Mouse (Mus musculus): Measurements from ENCODE around the gene Mbtps1. TPM values are rescaled to one million over a fixed set of nuclear protein-coding genes. Genes with fewer than 3 reads are reported as not detected.
A peak's percentile ranks its signal among the peaks of the same experiment; 100 is the strongest.

Gene Mbtps1
- 33.1 and 37.9 TPM in 2 replicates for polyA plus RNA-seq (2012; ENCODE audit: insufficient read depth, insufficient read length, missing spikeins)

DNA sequence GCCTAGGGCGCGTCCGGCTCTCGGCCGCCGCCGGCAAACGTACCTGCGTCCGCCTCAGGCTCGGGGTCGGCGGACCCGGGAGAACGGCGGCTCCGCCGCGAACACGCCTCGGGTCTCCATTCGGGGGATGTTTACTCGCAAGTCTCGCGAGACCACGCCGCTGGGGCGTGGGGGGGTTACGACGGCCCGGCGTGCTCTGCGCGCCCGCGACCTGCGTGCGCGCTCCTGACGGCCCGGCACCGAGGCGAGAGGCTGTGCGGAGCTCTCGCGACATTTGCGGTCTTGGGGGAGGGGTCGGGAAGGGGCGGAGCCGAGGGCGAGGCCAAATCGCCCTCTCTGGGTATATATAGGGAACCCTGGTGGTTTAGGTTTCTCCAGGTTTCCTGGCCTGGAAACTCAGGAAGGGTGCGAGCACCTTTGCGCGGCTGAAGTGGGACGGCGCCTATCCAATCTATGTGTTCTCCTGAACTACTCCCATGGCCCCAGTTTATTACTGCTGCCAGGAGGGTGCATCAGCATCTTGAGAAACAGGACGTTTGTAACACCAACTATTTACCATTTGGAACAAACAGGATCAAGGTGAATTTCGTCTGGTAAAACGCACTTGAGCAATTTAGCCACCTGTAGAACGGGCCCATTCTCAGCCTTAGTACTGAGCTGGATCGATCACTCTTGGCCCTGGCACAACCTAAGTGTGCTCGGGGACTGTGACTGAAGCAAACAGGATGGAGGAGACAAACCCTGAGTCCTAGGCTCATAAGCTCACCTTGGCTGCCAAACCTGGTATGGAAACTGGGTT lies at the start of gene Mbtps1:
TSS of gene Mbtps1 (minus strand) at position 133 of the 799 bp plus-strand sequence.
- Histone ChIP-seq H3K4me3 (ENCODE audit: insufficient read depth, low read length) (peak within 1 kb of the TSS; percentile 75), H3K4me1 (ENCODE audit: control insufficient read depth, insufficient read depth, low read length) (peaks cover 15% of the 10 kb centered on the region), H3K27ac (ENCODE audit: insufficient read depth, low read depth, low read length) (peak within 1 kb of the TSS; percentile 82)
- TF ChIP-seq CTCF (IDR thresholded peaks at IDR 0.05; ENCODE audit: low read depth, low read length), result no peak
- TF ChIP-seq POLR2A (IDR thresholded peaks at IDR 0.05; ENCODE audit: borderline replicate concordance, low read depth, low read length), result peak; percentile 96

DNA sequence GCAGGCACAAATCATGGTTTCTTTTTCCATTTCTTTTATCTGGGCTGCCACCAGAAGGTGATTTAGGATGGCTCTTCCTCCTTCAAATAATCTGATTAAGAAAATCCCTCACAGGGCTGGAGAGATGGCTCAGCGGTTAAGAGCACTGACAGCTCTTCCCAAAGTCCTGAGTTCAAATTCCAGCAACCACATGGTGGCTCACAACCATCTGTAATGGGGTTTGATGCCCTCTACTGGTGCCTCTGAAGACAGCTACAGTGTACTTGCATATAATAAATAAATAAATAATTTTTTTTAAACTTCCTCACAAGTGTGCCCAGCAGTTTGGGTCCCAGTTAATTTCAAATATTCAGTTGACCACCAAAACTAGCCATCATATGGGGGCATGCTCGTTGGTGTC lies 47.7 kb upstream of the Mbtps1 start:
- Histone ChIP-seq H3K27ac (ENCODE audit: insufficient read depth, low read depth, low read length) (no peak overlapping the region), H3K4me3 (ENCODE audit: insufficient read depth, low read length) (no peak overlapping the region), H3K4me1 (ENCODE audit: control insufficient read depth, insufficient read depth, low read length) (peaks cover 7% of the 10 kb centered on the region)
- TF ChIP-seq POLR2A (IDR thresholded peaks at IDR 0.05; ENCODE audit: borderline replicate concordance, low read depth, low read length) (no peak), CTCF (IDR thresholded peaks at IDR 0.05; ENCODE audit: low read depth, low read length) (no peak)

DNA sequence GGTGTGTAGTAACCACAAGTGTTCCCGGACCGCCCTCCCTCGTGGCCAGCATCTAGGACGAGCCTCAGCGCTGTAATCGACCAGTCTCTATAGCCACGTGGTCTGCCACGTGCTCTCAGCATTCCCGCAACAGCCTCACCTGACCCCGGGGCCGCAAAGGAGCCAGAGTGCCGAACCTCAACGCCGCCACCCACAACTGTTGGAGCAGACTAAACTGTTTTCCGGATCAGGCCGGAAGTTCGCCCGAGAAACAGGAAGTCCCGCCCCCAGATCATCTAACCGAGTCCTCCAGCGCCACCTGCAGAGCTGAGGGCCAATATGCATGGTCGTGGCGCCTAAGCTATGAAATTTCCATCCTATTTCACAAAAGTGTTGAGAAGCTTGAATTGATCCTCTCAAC lies 46.5 kb upstream of the Mbtps1 start, which contains the start of gene Taf1c:
TSS of gene Taf1c (minus strand) at position 227 of the 400 bp plus-strand sequence.
- Histone ChIP-seq H3K4me3 (ENCODE audit: insufficient read depth, low read length) (peak within 1 kb of the TSS; percentile 86), H3K27ac (ENCODE audit: insufficient read depth, low read depth, low read length) (peak within 1 kb of the TSS; percentile 53), H3K4me1 (ENCODE audit: control insufficient read depth, insufficient read depth, low read length) (peaks cover 7% of the 10 kb centered on the region)
- no peak for TF ChIP-seq POLR2A (IDR thresholded peaks at IDR 0.05; ENCODE audit: borderline replicate concordance, low read depth, low read length)
- peak; percentile 29; the same call in 1 of the 2 replicates for TF ChIP-seq CTCF (IDR thresholded peaks at IDR 0.05; ENCODE audit: low read depth, low read length)

DNA sequence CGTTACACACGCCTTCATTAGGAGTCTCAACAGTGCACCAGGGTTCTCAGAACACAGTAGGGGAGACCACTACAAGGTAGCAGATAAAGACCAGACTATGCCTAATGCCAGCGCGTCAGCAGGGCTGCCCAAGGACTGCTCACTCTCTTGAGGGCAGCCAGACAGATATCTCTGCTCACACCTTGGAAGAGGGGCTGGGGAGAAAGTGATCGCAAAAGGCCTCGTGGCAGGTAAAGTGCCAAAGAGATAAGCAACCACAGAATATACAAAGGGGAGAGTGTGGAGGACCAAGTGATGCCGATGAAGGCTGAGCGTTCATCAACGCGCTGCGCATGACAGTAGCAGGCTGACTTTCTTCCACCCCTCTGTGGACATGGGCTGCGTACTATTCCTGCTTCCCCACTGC lies 45.9 kb upstream of the Mbtps1 start:
- Histone ChIP-seq H3K27ac (ENCODE audit: insufficient read depth, low read depth, low read length) (no peak overlapping the region), H3K4me1 (ENCODE audit: control insufficient read depth, insufficient read depth, low read length) (peaks cover 7% of the 10 kb centered on the region), H3K4me3 (ENCODE audit: insufficient read depth, low read length) (peak overlapping the region; percentile 86)
- TF ChIP-seq POLR2A (IDR thresholded peaks at IDR 0.05; ENCODE audit: borderline replicate concordance, low read depth, low read length) (no peak), CTCF (IDR thresholded peaks at IDR 0.05; ENCODE audit: low read depth, low read length) (no peak)

DNA sequence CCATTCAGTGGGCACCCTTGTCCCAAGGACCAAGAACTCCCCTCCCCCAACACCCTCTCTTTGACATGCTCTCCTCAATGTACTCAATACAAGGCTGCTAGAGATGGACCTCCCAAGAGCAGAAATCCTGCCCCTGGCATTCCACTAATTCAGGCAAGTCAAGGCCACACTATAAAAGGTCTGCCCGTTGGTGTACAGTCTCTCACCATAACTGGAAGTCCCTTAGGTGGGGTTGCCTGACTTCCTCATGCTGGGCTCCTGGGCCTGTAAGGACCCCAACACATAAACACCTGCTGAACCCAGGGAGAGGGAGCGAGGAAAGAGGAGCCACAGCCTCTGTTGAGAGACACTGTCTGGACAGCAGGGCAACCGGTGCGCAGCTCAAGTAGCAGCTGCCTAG lies 45.2 kb upstream of the Mbtps1 start:
- TF ChIP-seq POLR2A (IDR thresholded peaks at IDR 0.05; ENCODE audit: borderline replicate concordance, low read depth, low read length) (no peak), CTCF (IDR thresholded peaks at IDR 0.05; ENCODE audit: low read depth, low read length) (no peak)
- peak overlapping the region; percentile 86 for H3K4me3 ChIP-seq (ENCODE audit: insufficient read depth, low read length)
- H3K4me1 ChIP-seq (ENCODE audit: control insufficient read depth, insufficient read depth, low read length), result peaks cover 7% of the 10 kb centered on the region
- no peak overlapping the region for H3K27ac ChIP-seq (ENCODE audit: insufficient read depth, low read depth, low read length)

DNA sequence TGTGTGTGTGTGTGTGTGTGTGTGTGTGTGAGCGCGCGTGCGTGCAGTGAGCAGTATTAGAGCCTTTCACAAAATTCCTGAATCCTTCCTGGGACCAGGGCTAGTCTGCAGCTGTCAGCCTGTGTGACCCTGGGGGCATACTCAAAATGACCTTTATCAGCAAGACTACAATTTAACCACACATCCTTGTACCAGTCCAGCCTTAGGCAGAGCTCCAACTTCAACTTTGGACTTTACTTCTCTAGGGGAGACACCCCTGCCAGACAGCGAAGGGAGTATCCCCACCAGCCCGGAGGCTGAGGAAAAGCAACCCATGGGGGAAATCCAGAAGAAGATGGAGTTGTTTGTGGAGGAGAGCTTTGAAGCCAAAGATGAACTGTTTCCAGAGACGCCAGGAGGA lies 32.9 kb upstream of the Mbtps1 start:
- no peak overlapping the region for H3K27ac ChIP-seq (ENCODE audit: insufficient read depth, low read depth, low read length)
- TF ChIP-seq CTCF (IDR thresholded peaks at IDR 0.05; ENCODE audit: low read depth, low read length) (no peak), POLR2A (IDR thresholded peaks at IDR 0.05; ENCODE audit: borderline replicate concordance, low read depth, low read length) (no peak)
- H3K4me1 ChIP-seq (ENCODE audit: control insufficient read depth, insufficient read depth, low read length), result no peaks in the 10 kb centered on the region
- H3K4me3 ChIP-seq (ENCODE audit: insufficient read depth, low read length), result no peak overlapping the region

DNA sequence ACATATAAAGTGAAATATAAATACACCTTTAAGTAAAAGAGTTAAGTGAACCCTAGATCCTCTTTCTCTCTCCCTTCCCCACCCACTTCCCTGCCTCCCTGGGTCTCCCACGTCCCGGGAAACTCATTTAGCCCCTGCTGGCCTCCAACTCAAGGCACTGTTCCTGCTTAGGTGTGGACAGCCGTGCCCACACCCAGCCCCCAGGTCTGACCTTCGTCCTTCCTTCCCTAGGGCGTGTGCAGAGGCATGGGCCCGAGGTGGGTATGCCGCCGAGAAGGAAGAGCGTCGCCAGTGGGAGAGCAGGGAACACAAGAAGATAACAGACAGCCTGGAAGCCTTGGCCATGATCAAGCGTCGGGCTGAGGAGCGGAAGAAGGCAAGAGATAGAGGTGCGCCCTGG lies 31.8 kb upstream of the Mbtps1 start:
- Histone ChIP-seq H3K4me1 (ENCODE audit: control insufficient read depth, insufficient read depth, low read length) (no peaks in the 10 kb centered on the region), H3K4me3 (ENCODE audit: insufficient read depth, low read length) (no peak overlapping the region), H3K27ac (ENCODE audit: insufficient read depth, low read depth, low read length) (no peak overlapping the region)
- no peak for TF ChIP-seq POLR2A (IDR thresholded peaks at IDR 0.05; ENCODE audit: borderline replicate concordance, low read depth, low read length)
- no peak for TF ChIP-seq CTCF (IDR thresholded peaks at IDR 0.05; ENCODE audit: low read depth, low read length)

DNA sequence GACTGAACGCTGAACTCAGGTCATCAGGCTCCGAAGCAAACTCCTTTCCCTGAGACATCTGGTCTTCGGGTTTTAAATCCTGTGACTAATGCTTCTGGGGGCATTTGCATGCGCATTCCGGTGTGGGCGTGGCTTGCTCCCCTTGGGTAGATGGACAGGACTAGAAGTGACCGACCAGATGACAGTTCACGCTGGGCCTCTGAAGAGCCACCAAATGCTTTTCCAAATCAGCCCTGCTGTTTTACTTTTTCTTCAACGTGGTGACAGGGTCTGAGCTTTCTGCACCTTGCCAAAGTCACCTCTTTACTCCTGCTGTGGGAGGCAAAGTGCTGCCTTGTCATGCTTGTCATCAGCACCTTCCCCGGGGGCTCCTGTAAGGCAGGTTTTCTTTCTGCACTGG lies 30.3 kb upstream of the Mbtps1 start:
- TF ChIP-seq POLR2A (IDR thresholded peaks at IDR 0.05; ENCODE audit: borderline replicate concordance, low read depth, low read length) (no peak), CTCF (IDR thresholded peaks at IDR 0.05; ENCODE audit: low read depth, low read length) (no peak)
- no peak overlapping the region for H3K27ac ChIP-seq (ENCODE audit: insufficient read depth, low read depth, low read length)
- H3K4me3 ChIP-seq (ENCODE audit: insufficient read depth, low read length), result no peak overlapping the region
- no peaks in the 10 kb centered on the region for H3K4me1 ChIP-seq (ENCODE audit: control insufficient read depth, insufficient read depth, low read length)

DNA sequence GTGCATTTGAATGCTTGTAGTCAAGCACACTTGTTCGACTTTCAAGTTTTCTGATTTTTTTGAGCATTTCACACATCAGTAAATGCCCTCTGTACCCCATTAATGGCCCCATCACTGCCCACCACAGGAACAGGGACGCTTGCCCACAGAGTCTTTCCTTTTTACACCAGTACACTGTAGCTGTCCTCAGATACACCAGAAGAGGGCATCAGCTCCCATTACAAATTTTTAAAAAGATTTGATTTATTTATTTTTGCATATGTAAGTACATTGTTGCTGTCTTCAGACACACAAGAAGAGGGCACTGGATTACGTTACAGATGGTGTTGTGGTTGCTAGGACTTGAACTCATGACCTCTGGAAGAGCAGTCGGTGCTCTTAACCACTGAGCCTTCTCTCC lies 29.8 kb upstream of the Mbtps1 start:
- Histone ChIP-seq H3K4me3 (ENCODE audit: insufficient read depth, low read length) (no peak overlapping the region), H3K4me1 (ENCODE audit: control insufficient read depth, insufficient read depth, low read length) (no peaks in the 10 kb centered on the region), H3K27ac (ENCODE audit: insufficient read depth, low read depth, low read length) (no peak overlapping the region)
- TF ChIP-seq CTCF (IDR thresholded peaks at IDR 0.05; ENCODE audit: low read depth, low read length) (no peak), POLR2A (IDR thresholded peaks at IDR 0.05; ENCODE audit: borderline replicate concordance, low read depth, low read length) (no peak)

DNA sequence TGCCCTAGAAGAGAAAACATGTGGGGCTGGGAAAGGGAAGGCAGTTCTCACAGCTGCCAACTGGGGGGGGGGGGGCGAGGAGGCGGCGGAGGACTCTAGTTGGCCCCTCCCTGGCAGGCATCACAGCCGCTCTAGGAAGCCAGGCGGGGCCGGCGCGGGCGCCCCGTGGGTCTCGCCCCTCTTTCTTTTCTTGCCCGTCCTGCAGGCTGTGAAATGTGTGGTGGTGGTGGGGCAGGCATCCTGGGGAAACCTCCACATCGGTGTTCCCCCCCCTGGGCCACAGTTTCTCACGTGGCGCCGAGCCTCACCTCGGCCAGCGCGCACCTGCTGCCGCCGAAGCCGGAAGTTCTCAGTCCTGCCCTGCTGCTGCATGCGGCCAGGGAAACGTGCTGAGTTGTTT lies 27.4 kb upstream of the Mbtps1 start:
- Histone ChIP-seq H3K4me3 (ENCODE audit: insufficient read depth, low read length) (no peak overlapping the region), H3K27ac (ENCODE audit: insufficient read depth, low read depth, low read length) (no peak overlapping the region), H3K4me1 (ENCODE audit: control insufficient read depth, insufficient read depth, low read length) (no peaks in the 10 kb centered on the region)
- no peak for TF ChIP-seq CTCF (IDR thresholded peaks at IDR 0.05; ENCODE audit: low read depth, low read length)
- no peak for TF ChIP-seq POLR2A (IDR thresholded peaks at IDR 0.05; ENCODE audit: borderline replicate concordance, low read depth, low read length)
